Mouse (Mus musculus): ENCODE data around the gene Nr1i3.
A peak's percentile ranks its signal among the peaks of the same experiment; 100 is the strongest.

Nr1i3 gene

GRCm38 (mm10) chr1:171195046-171195822 lies 18.5 kb upstream of the Nr1i3 start:
- DNase-seq (ENCODE audit: low spot score) = no peak

- DNase-seq (ENCODE audit: low spot score) = no peak
These were observed 17.8 kb upstream of the Nr1i3 start, which contains the start of gene Pcp4l1 for GRCm38 (mm10) chr1:171195887-171196397. Gene Pcp4l1, minus strand, starts transcription at chr1:171196268.

GRCm38 (mm10) chr1:171199532-171199931 lies 14.2 kb upstream of the Nr1i3 start:
- DNase-seq (ENCODE audit: low spot score) = no peak

GRCm38 (mm10) chr1:171200769-171201168 lies 13.0 kb upstream of the Nr1i3 start:
- DNase-seq (ENCODE audit: low spot score) = no peak

- no peak for DNase-seq (ENCODE audit: low spot score)
These were observed 10.1 kb upstream of the Nr1i3 start for GRCm38 (mm10) chr1:171203471-171204248.

- DNase-seq (ENCODE audit: low spot score) = no peak
These were observed 9.5 kb upstream of the Nr1i3 start for GRCm38 (mm10) chr1:171204249-171204644.

- no peak for DNase-seq (ENCODE audit: low spot score)
These were observed 7.9 kb upstream of the Nr1i3 start for GRCm38 (mm10) chr1:171205704-171206493.

GRCm38 (mm10) chr1:171209409-171209808 lies 4.4 kb upstream of the Nr1i3 start:
- DNase-seq (ENCODE audit: low spot score) = no peak

GRCm38 (mm10) chr1:171212854-171213253 lies 916 bp upstream of the Nr1i3 start:
- no peak for DNase-seq (ENCODE audit: low spot score)

GRCm38 (mm10) chr1:171216241-171216955 lies 2.6 kb downstream of the Nr1i3 start:
- DNase-seq (ENCODE audit: low spot score) = no peak

- peak; percentile 57 for DNase-seq (ENCODE audit: low spot score)
These were observed 7.1 kb downstream of the Nr1i3 start for GRCm38 (mm10) chr1:171220871-171221270.

GRCm38 (mm10) chr1:171221281-171222193 lies 7.8 kb downstream of the Nr1i3 start:
- no peak for DNase-seq (ENCODE audit: low spot score)

- DNase-seq (ENCODE audit: low spot score) = peak; percentile 65
These were observed 8.7 kb downstream of the Nr1i3 start, which contains the start of gene Tomm40l for GRCm38 (mm10) chr1:171222238-171223155. Gene Tomm40l, minus strand, starts transcription at chr1:171222514.

GRCm38 (mm10) chr1:171223168-171223567 lies 9.4 kb downstream of the Nr1i3 start:
- no peak for DNase-seq (ENCODE audit: low spot score)

GRCm38 (mm10) chr1:171223796-171224195 lies 10.0 kb downstream of the Nr1i3 start:
- DNase-seq (ENCODE audit: low spot score) = no peak

- DNase-seq (ENCODE audit: low spot score) = no peak
These were observed 11.1 kb downstream of the Nr1i3 start, which contains the start of gene Apoa2 for GRCm38 (mm10) chr1:171224857-171225256. Gene Apoa2, plus strand, starts transcription at chr1:171225054.

GRCm38 (mm10) chr1:171226780-171227179 lies 13.0 kb downstream of the Nr1i3 start:
- DNase-seq (ENCODE audit: low spot score) = no peak

- DNase-seq (ENCODE audit: low spot score) = no peak
These were observed 14.1 kb downstream of the Nr1i3 start for GRCm38 (mm10) chr1:171227879-171228278.

- DNase-seq (ENCODE audit: low spot score) = no peak
These were observed 16.0 kb downstream of the Nr1i3 start for GRCm38 (mm10) chr1:171229750-171230149.

All from ovary, postnatal 10 days (tissue).